Mouse (Mus musculus): ENCODE measurements around the gene Scaf4. TPM values are rescaled to one million over a fixed set of nuclear protein-coding genes. Genes with fewer than 3 reads are reported as not detected.

Gene Scaf4
- polyA plus RNA-seq, 1 experiment from 2014 or later, result 42.8 TPM

DNA sequence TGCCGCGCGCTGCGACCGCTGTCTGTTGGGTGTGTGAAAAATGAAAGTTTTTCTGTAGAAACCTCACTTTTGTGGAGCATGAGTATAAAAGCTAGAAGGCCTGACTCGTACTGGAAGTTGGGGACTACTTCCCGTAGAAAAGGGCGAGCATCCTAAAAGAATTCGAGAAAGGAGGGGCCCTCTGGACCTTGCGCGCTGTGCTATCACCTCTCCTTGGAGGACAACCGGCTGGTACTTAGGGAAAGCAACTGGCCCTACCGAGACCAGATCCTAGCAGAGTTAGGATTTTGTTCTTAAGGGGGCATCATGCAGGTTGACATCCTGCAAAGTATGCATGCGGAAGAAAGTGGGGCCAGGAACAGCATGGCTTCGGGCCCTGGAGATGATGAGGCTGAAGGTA, 613 bp upstream of the Scaf4 start:
- Histone ChIP-seq H3K36me3 (ENCODE audit: insufficient read depth) (no peaks in the 10 kb centered on the region), H3K27ac (ENCODE audit: low read depth) (peak overlapping the region; percentile 94), H3K4me3 (ENCODE audit: low read depth, low read length) (peak overlapping the region; percentile 99), H3K9me3 (ENCODE audit: low read depth, low read length) (no peaks in the 10 kb centered on the region), H3K27me3 (ENCODE audit: insufficient read depth, low read length) (no peaks in the 10 kb centered on the region), H3K9ac (peak overlapping the region; percentile 97), H3K4me2 (peak overlapping the region; percentile 92), H3K4me1 (ENCODE audit: insufficient read depth) (peaks cover 25% of the 10 kb centered on the region; the same call in 1 of the 2 replicates)
- TF ChIP-seq CTCF (IDR thresholded peaks at IDR 0.05; ENCODE audit: low read depth), result no peak
- WGBS, result 4% methylated on average over 15 of the region's 15 CpGs
- ATAC-seq (ENCODE audit: insufficient read depth), result no peak
- peak; percentile 57 for DNase-seq

DNA sequence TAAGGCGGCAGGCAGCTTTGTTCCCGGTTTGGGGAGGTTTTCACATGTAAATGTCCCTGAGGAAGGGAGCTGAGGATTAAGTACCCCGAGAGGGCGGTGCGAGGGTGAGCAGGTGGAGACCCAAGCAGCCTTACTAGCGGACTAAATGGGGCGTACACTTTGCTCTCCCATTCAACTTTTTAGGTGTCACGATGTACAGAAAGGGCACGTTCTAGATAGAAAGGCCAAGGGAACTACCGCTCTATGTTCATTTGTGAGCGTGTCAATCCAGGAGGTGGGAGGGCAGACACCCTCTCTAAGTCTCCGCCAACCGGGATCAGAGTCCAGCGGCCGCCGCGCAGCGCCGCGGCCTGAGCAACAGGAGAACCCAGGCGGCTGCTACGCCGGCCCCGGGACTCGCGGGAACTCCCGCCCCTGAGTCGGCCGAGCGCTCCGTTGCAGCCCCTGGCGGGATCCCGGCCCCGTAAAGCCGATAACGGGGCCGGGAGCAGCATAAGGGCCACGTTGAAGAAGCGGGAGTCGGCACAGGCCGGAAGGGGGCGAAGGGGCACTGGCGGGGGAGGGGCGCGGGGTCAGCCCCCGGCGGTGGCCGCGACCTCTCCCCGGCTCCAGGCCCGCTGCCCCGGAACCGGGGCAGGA, 918 bp downstream of the Scaf4 start:
- Histone ChIP-seq H3K27ac (ENCODE audit: low read depth) (peak overlapping the region; percentile 94), H3K9ac (peak overlapping the region; percentile 97), H3K4me3 (ENCODE audit: low read depth, low read length) (peak overlapping the region; percentile 99), H3K4me1 (ENCODE audit: insufficient read depth) (peaks cover 30% of the 10 kb centered on the region; the same call in 1 of the 2 replicates), H3K4me2 (peak overlapping the region; percentile 92), H3K9me3 (ENCODE audit: low read depth, low read length) (no peaks in the 10 kb centered on the region), H3K27me3 (ENCODE audit: insufficient read depth, low read length) (no peaks in the 10 kb centered on the region), H3K36me3 (ENCODE audit: insufficient read depth) (no peaks in the 10 kb centered on the region)
- DNase-seq (peak; percentile 55), ATAC-seq (ENCODE audit: insufficient read depth) (peak; percentile 12)
- under 1% methylated on average over 52 of the region's 53 CpGs for WGBS
- TF ChIP-seq CTCF (IDR thresholded peaks at IDR 0.05; ENCODE audit: low read depth), result no peak

DNA sequence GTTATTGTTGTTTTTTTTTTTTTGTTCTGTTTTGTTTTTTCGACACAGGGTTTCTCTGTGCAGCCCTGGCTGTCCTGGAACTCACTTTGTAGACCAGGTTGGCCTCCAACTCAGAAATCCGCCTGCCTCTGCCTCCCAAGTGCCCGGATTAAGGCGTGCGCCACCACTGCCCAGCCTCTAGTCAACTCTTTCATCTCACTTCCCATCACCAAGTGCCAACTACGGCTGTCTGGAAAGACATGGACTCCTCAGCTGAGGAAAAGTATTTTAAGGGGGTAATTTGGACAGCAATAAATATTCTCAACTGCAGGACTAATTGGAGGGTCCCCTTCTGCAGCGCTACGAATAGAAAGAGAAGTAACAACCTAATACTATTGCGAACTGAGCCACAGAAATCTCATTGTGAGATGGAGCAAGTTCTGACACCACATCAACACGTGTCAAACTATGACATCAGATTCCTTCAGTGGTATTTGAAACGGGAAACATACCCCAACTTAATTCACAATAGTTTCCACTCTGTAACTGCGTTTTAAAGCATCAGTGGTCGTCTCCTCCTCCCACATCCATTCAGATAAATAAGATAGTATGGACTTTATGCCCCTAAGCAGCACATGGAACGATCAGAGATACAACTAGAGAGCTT, 1.6 kb downstream of the Scaf4 start:
- no peaks in the 10 kb centered on the region for H3K9me3 ChIP-seq (ENCODE audit: low read depth, low read length)
- peak overlapping the region; percentile 92 for H3K4me2 ChIP-seq
- no peaks in the 10 kb centered on the region for H3K27me3 ChIP-seq (ENCODE audit: insufficient read depth, low read length)
- H3K9ac ChIP-seq, result peak overlapping the region; percentile 97
- no peak overlapping the region for H3K27ac ChIP-seq (ENCODE audit: low read depth)
- ATAC-seq (ENCODE audit: insufficient read depth) (no peak), DNase-seq (no peak)
- 31% methylated on average over 14 of the region's 14 CpGs for WGBS
- peaks cover 30% of the 10 kb centered on the region; the same call in 1 of the 2 replicates for H3K4me1 ChIP-seq (ENCODE audit: insufficient read depth)
- H3K4me3 ChIP-seq (ENCODE audit: low read depth, low read length), result peak overlapping the region; percentile 99
- H3K36me3 ChIP-seq (ENCODE audit: insufficient read depth), result no peaks in the 10 kb centered on the region
- TF ChIP-seq CTCF (IDR thresholded peaks at IDR 0.05; ENCODE audit: low read depth), result no peak

DNA sequence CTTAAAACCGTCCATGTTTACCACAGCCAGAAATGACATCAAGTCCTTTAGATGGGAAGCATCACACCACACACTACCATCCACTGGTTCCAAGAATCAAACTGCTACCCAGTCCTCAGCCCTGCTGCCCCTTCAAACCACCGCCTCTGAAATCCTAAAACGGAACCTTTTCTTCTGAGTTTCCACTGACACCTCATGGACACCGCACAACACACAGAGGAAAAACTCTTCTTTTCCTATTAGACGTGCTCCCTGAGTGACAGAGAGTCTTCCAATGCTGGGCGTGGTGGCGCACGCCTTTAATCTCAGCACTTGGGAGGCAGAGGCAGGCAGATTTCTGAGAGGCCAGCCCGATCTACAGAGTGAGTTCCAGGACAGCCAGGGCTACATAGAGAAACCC, 2.9 kb downstream of the Scaf4 start:
- Histone ChIP-seq H3K36me3 (ENCODE audit: insufficient read depth) (no peaks in the 10 kb centered on the region), H3K4me2 (no peak overlapping the region; the same call in 1 of the 2 replicates), H3K4me1 (ENCODE audit: insufficient read depth) (peaks cover 30% of the 10 kb centered on the region; the same call in 1 of the 2 replicates), H3K4me3 (ENCODE audit: low read depth, low read length) (no peak overlapping the region), H3K27ac (ENCODE audit: low read depth) (0 out of 2 replicates have a peak overlapping the region, but pooled peaks have one; percentile 42), H3K9ac (no peak overlapping the region; the same call in 1 of the 2 replicates), H3K9me3 (ENCODE audit: low read depth, low read length) (no peaks in the 10 kb centered on the region), H3K27me3 (ENCODE audit: insufficient read depth, low read length) (no peaks in the 10 kb centered on the region)
- TF ChIP-seq CTCF (IDR thresholded peaks at IDR 0.05; ENCODE audit: low read depth), result no peak
- WGBS, result 81% methylated on average over 9 of the region's 9 CpGs
- no peak for ATAC-seq (ENCODE audit: insufficient read depth)
- no peak for DNase-seq

GRCm38 (mm10) chr16:90280989-90281388, 3.3 kb downstream of the Scaf4 start:
- no peaks in the 10 kb centered on the region for H3K27me3 ChIP-seq (ENCODE audit: insufficient read depth, low read length)
- ATAC-seq (ENCODE audit: insufficient read depth) (no peak), DNase-seq (no peak)
- H3K4me2 ChIP-seq, result peak overlapping the region; percentile 15; the same call in 1 of the 2 replicates
- 66% methylated on average over 5 of the region's 5 CpGs for WGBS
- H3K36me3 ChIP-seq (ENCODE audit: insufficient read depth), result no peaks in the 10 kb centered on the region
- H3K9me3 ChIP-seq (ENCODE audit: low read depth, low read length), result no peaks in the 10 kb centered on the region
- no peak for TF ChIP-seq CTCF (IDR thresholded peaks at IDR 0.05; ENCODE audit: low read depth)
- H3K4me3 ChIP-seq (ENCODE audit: low read depth, low read length), result no peak overlapping the region
- H3K4me1 ChIP-seq (ENCODE audit: insufficient read depth), result peaks cover 30% of the 10 kb centered on the region; the same call in 1 of the 2 replicates
- no peak overlapping the region; the same call in 1 of the 2 replicates for H3K9ac ChIP-seq
- H3K27ac ChIP-seq (ENCODE audit: low read depth), result 0 out of 2 replicates have a peak overlapping the region, but pooled peaks have one; percentile 42

DNA sequence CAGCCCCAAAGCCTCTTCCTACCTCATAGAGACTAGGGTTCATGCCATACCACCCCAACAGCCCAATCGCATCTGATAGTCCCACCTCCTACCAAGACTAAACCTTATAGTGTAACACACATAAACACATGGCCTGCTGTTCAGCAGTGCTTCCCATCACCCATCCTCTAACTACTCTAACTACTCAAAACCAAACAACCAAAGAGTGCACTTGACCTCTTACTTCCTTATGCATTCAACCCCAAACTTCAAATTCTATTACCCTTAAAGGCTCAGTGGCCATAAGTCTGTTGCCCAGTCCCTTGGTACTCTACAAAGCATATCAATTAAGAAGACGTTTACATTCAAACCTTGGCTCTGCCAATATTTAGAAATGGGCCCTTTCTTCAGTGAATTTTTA, 3.8 kb downstream of the Scaf4 start:
- Histone ChIP-seq H3K4me2 (peak overlapping the region; percentile 15; the same call in 1 of the 2 replicates), H3K36me3 (ENCODE audit: insufficient read depth) (no peaks in the 10 kb centered on the region), H3K27me3 (ENCODE audit: insufficient read depth, low read length) (no peaks in the 10 kb centered on the region), H3K9me3 (ENCODE audit: low read depth, low read length) (no peaks in the 10 kb centered on the region), H3K4me1 (ENCODE audit: insufficient read depth) (peaks cover 30% of the 10 kb centered on the region; the same call in 1 of the 2 replicates), H3K27ac (ENCODE audit: low read depth) (no peak overlapping the region), H3K9ac (no peak overlapping the region), H3K4me3 (ENCODE audit: low read depth, low read length) (no peak overlapping the region)
- ATAC-seq (ENCODE audit: insufficient read depth) (no peak), DNase-seq (no peak)
- WGBS, result 58% methylated on average over 2 of the region's 2 CpGs
- no peak for TF ChIP-seq CTCF (IDR thresholded peaks at IDR 0.05; ENCODE audit: low read depth)

- Histone ChIP-seq H3K4me3 (ENCODE audit: low read depth, low read length) (no peak overlapping the region), H3K27ac (ENCODE audit: low read depth) (no peak overlapping the region), H3K9ac (no peak overlapping the region), H3K36me3 (ENCODE audit: insufficient read depth) (no peaks in the 10 kb centered on the region), H3K9me3 (ENCODE audit: low read depth, low read length) (no peaks in the 10 kb centered on the region), H3K4me2 (0 out of 2 replicates have a peak overlapping the region, but pooled peaks have one; percentile 15), H3K27me3 (ENCODE audit: insufficient read depth, low read length) (no peaks in the 10 kb centered on the region), H3K4me1 (ENCODE audit: insufficient read depth) (peaks cover 30% of the 10 kb centered on the region; the same call in 1 of the 2 replicates)
- TF ChIP-seq CTCF (IDR thresholded peaks at IDR 0.05; ENCODE audit: low read depth), result no peak
- no peak for DNase-seq
- no peak for ATAC-seq (ENCODE audit: insufficient read depth)
- 28% methylated on average over 6 of the region's 6 CpGs for WGBS
These were observed 5.2 kb downstream of the Scaf4 start for GRCm38 (mm10) chr16:90279058-90279457.
